Mouse (Mus musculus): ENCODE data around the gene Gm20708.
"Not testable (repeated sequence)": the region's sequence is repeated elsewhere in the genome, so short reads cannot be mapped to it uniquely, and the experiment has no call there.

The Gm20708 gene

DNA sequence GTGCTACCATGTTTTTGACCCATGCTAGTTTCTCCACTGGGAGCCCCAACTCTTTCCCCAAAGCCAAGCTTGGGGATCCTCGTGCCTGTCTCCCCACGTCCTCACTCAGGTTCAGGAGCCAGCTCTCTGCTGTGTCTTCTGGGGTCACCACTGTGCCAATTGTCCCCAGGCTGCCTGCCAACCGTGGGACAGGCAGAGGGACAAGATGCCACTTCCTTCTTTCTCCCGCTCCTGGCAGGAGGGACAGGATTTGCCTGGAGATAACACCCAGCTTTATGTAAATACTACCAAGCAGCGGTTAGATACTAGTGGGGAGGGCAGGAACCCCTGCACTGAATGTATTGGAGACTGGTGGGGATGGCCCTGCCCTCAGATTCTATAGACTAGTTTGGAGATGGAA lies 4.4 kb downstream of the Gm20708 start:
- DNase-seq = no peak

- DNase-seq = no peak
These were observed 5.4 kb downstream of the Gm20708 start for GRCm38 (mm10) chr11:117814704-117815366.

DNA sequence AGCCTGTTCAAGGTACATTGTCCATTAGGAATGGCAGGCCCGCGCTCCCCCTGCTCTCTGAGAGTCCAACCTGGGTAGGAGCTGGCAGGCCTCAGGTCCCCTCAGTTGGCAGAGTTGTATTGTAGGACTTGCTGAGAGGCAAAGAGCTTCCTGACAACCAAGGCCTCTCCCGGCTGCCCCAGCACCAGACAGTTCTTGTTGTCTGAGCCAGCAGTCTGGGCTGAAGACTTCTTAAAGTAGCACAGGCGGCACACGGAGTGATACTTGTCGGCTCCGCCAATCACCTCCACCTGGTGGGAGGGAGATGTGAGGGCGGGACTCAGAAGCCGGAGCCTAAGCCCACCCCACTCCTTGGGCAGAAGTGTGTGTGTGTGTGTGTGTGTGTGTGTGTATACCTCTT lies 6.4 kb downstream of the Gm20708 start:
- DNase-seq = not testable (repeated sequence)

DNA sequence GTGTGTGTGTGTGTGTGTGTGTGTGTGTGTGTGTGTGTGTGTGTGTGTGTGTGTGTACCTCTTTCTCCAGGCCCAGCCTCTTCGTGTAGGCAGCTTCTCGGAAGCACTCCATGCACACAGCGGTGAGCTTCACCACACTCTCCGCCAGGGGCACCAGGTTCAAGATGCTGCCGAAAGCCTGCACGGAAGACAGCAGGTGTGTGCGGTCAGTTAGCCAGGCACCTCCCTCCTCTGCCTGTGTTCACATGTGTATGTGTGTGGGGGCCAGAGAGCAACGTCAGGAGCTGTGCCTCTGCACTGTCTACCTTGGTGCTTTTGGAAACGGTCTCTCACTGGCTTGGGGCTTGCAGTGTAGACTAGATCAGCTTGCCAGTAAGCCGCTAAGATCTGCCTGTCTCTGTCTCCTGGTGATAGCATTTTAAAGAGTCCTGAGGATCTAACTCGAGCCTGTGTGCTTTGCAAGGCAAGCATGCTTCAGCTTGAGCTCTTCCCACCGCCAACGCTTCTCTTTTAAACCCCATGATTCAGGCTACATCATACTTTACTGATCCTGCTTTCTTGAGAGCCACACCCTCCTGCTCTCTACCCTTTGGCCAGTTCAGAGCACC lies 7.0 kb downstream of the Gm20708 start:
- no peak for DNase-seq

DNA sequence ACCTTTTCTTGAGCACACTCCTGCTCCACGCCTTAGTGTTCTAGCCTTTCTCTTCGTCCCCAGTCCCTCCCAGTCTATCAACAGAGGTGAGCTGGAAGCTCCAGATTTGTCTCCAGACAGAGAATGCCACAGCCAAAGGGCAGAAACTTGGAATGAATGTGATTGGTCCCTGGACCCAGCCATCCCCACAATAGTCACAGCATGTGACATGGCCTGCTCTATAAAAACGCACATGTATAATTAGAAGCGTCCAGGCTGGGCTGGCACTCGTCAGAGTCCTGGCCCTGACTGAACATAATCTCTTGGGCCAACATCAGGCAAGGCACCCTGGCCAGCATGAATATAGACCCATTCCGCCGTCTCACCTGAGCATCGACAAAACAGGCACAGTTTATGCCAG lies 9.6 kb downstream of the Gm20708 start:
- no peak for DNase-seq

- DNase-seq = no peak
These were observed 10.7 kb downstream of the Gm20708 start for GRCm38 (mm10) chr11:117820173-117820572.

GRCm38 (mm10) chr11:117821868-117822267 lies 12.4 kb downstream of the Gm20708 start:
- DNase-seq = no peak

GRCm38 (mm10) chr11:117822728-117823241 lies 13.3 kb downstream of the Gm20708 start:
- no peak for DNase-seq

DNA sequence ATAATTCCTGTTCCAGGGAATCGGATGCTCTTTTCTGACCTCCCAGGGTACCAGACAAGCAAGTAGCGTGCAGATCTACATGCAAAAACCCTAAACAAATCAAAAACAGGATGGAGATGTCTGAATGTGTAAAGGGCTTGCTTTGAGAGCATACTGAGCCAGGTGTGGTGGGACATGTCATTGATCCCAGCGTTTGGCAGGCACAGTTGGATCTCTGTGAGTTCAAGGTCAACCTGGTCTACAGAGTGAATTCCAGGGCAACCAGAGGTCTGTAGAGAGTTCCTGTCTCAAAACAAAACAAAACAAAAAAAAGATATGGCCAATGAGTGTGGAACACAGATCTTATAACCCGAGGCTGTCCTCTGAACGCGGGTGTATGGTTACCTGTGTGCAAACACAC lies 13.9 kb downstream of the Gm20708 start:
- DNase-seq = no peak

- peak; percentile 63 to 78 for DNase-seq
These were observed 14.8 kb downstream of the Gm20708 start for GRCm38 (mm10) chr11:117824060-117824969.

GRCm38 (mm10) chr11:117825333-117826101 lies 16.0 kb downstream of the Gm20708 start, which contains the start of the genes Afmid and Tk1:
Gene Afmid (plus strand): TSS chr11:117825924.
Gene Tk1 (minus strand): TSS chr11:117826092.
- DNase-seq = peak; percentile 38 to 47

GRCm38 (mm10) chr11:117826164-117826563 lies 16.7 kb downstream of the Gm20708 start:
- DNase-seq = no peak

GRCm38 (mm10) chr11:117826916-117827315 lies 17.4 kb downstream of the Gm20708 start:
- no peak for DNase-seq

DNA sequence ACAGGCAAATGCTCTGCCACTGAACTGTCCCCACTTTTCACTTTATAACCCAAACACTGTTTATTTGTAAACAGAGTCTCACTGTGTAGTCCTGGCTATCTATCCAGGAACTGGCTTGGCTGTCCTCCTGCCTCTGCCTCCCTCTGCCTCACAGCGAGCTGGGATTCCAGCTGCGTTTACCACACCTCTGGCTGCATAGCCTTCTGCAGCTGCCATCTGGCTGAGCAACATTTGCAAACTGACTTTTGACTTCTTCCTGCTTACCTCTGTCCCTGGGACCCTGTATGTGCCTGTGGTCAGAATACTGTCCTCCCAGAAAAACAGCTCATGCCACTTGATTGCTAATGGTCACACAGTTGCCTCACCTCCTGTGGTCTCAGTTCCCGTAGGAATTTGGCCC lies 17.9 kb downstream of the Gm20708 start:
- no peak for DNase-seq

DNA sequence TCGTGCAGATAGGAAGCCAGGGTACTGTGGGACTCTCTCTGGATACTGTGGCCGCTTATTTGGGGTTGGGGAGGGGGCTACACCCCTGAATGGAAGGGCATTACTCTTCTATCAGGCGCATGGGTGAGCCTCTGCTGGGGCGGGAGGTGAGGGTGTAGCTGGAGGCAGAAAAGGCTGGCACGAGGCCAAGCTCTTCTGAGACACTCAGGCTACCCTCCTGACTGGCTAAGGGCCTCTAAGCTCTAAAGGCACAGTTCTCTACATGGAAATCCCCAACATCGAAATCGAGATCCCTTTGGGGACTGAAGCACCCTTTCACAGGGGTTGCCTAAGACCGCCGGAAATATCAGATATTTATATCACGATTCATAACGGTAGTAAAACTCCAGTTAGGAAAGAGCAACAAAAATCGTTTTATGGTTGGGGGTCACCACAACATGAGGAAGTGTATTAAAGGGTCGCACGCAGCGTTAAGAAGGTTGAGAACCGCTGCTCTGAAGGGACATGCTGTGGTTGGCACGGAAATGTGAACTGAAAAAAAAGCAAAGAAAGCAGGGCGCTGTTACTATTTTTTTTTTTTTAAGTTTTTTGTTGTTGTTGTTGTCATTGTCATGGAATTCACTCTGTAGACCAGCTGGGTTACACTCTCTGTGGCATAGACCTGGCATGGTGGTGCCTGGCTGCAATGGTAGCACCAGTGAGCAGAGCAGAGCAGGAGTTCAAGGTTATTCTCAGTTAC lies 18.9 kb downstream of the Gm20708 start:
- peak; percentile 62 to 71 for DNase-seq

DNA sequence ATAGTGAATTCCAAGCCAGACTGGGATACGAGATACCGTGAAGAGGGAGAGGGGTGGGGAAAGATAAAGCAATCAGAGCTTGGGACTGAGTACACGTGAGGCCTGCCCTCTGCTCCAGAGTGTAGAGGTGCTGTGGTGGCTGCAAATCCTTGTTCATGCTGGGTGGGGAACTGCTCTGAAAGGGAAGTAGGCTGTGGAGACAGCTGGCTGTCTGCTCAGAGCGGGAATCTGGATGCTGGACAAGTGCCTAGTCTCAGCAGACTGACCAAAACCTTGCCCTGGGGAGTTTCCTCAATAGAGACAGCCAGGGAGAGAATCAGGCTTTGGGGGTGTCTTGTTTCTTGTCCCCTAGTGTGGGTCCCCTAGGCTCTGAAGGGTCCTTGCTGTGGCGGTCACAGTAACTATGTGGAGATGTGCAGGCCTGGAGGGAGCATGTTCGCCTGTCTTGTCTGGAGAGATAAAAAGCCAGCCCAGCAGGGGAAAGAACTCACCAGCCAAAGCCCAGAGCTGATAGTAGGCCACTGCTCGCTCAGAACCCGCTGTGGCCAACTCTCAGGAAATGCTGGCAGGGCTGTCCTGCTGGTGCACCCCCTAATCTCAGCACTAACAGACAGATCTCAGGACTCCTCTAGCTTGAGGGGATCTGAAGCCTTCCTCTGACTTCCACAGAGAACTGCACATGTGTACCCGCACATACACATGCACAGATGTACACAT lies 19.6 kb downstream of the Gm20708 start:
- DNase-seq = no peak

DNA sequence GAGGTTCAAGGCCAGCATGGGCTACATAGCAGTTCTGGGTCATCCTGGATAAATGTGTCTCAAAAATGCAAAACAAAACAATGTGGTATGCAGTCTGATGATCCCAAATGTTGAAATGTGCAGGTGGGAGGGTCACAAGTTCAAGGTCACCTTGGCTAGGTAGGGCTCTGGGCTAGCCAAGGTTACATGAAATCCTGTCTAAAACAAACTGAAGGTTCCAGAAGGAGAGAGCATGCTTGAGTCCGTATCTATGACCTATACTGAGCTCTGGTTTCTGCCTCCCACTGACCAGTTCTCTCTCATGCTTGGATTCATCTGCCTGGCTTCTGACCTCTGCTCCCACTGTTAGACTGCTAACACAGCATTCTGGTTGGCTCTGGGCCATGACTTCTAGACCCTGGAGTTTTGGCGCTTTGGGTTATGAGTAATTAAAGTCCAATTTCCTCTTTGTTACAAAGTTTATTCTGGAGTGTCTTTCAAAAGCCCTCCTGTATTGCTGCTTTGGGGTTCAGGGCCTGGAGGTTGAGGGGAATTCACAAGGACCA lies 20.3 kb downstream of the Gm20708 start:
- no peak for DNase-seq

- no peak for DNase-seq
These were observed 20.9 kb downstream of the Gm20708 start for GRCm38 (mm10) chr11:117830401-117830800.

DNA sequence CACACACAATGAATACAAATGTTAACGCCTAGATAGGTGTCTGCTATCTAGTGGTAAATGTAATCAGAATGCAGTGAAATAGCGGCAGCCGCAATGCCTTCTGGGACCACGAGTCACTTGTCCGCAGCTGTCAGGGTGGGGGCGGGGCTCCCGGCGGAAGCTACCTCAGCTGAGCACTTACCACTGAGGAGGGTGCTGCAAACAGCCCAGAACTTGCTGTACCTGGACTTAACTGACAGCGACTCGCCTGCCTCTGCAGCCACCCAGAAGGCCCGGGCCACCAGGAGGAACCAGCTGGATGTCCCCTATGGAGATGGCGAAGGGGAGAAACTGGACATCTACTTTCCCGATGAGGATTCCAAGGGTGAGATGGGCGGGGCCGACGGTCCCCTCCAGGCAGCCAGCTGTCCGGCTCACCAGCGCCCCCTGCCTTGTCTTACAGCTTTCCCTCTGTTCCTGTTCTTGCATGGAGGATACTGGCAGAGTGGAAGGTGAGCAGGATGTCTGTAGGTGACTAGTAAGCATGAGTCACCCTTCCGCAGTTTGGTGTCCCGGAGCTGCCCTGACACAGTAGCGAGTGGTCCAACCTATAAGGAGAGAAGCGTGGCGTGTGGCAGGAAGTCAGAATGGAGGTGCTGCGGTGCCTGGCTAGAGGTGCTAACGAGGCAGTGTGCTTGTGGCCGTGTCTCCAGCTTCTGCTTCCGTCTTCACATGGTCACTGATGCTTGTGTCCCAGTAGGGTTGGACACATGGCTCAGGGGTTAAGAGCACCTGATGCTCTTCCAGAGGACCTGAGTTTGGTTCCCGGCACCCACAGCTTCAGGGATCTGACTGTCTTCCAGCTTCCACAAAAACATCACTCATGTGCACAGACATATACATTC lies 22.9 kb downstream of the Gm20708 start:
- DNase-seq = peak; percentile 84 to 94

GRCm38 (mm10) chr11:117833509-117833908 lies 24.0 kb downstream of the Gm20708 start:
- DNase-seq = not testable (repeated sequence)

All from spleen, adult 18-20 months (tissue).